Mouse (Mus musculus) heart, adult 2 months (tissue): ENCODE data around the gene Snrpa1. TPM values are rescaled to one million over a fixed set of nuclear protein-coding genes. Genes with fewer than 3 reads are reported as not detected.

Source experiments
- DNase-seq, 2 experiments: peaks; one replicate each; pipeline ENCODE4 v3.0.0; 2021
- H3K27ac ChIP-seq: fragments of 200-600 bp; 2 replicates; pipeline ENCODE4 v1.8.1; 2022
- H3K27me3 ChIP-seq: fragments of 200-500 bp; 2 replicates; pipeline ENCODE4 v1.6.1; 2012; ENCODE audit warnings: mild to moderate bottlenecking, low read length, inconsistent platforms, mixed read lengths; ENCODE audit not compliant: control insufficient read depth, insufficient read depth
- H3K36me3 ChIP-seq: fragments of 200-500 bp; 2 replicates; pipeline ENCODE4 v1.6.1; 2012; ENCODE audit warnings: low read length, inconsistent platforms; ENCODE audit not compliant: control insufficient read depth, insufficient read depth
- H3K4me1 ChIP-seq: fragments of 200-500 bp; 2 replicates; pipeline ENCODE4 v1.6.1; 2011; ENCODE audit warnings: low read length; ENCODE audit not compliant: control insufficient read depth, insufficient read depth
- H3K4me3 ChIP-seq: fragments of 200-600 bp; 2 replicates; pipeline ENCODE4 v1.8.1; 2022
- H3K79me2 ChIP-seq: fragments of 200-500 bp; replicated peaks from 2 replicates; pipeline ENCODE4 v1.6.1; 2012; ENCODE audit warnings: mild to moderate bottlenecking, inconsistent platforms, low read length, moderate library complexity, mixed read lengths; ENCODE audit not compliant: control insufficient read depth, insufficient read depth
- H3K9ac ChIP-seq: fragments of 200-500 bp; 2 replicates; pipeline ENCODE4 v1.6.1; 2012; ENCODE audit warnings: low read depth, mild to moderate bottlenecking, control low read depth, inconsistent platforms, low read length, mixed read lengths
- CTCF ChIP-seq: fragments of 200-600 bp; IDR thresholded peaks from 2 replicates; pipeline ENCODE4 v1.8.1; 2022; ENCODE audit warnings: antibody characterized with exemption, mild to moderate bottlenecking, moderate library complexity
- EP300 ChIP-seq: fragments of 200-500 bp; IDR thresholded peaks from 2 replicates; pipeline ENCODE4 v1.6.1; 2011; ENCODE audit warnings: low read depth, low read length, control low read depth; ENCODE audit not compliant: insufficient read depth
- POLR2A ChIP-seq: fragments of 200-500 bp; IDR thresholded peaks from 2 replicates; pipeline ENCODE4 v1.6.1; 2011; ENCODE audit warnings: mild to moderate bottlenecking, low read depth, low read length, control low read depth; ENCODE audit not compliant: insufficient read depth
- WGBS: fragments of 180-500 bp; shearing (Covaris S2); methylation state at CpG from one replicate; pipeline ENCODE4 v1.1.7; 2018; 5-methylcytosine and 5-hydroxymethylcytosine counted together
- intact Hi-C: fragments of 180-260 bp; cut with DNase I; formaldehyde crosslinking; loops from one replicate; pipeline ENCODE4 v1.15.1; 2025
- polyA plus RNA-seq: library from polyadenylated mRNA; depleted of rRNA; stranded (reverse); fragments of >200 nt; gene quantifications from 2 replicates; pipeline ENCODE4 v1.2.3, GENCODE M21; 2012
- total RNA-seq, 2 experiments: library from RNA; stranded (reverse); gene quantifications; 2 replicates each; pipeline ENCODE4 v1.2.3; 2021

Snrpa1 gene
- total and polyA plus RNA-seq, 3 experiments: 9.3 to 22.3 (median 21.7) TPM

- intact Hi-C loops: no loop called here
- no peaks in the 10 kb centered on the region for H3K4me1 ChIP-seq
- no peak for DNase-seq
Measured at GRCm38 (mm10) chr7:66038730-66039129, 20.1 kb upstream of the Snrpa1 start.

GRCm38 (mm10) chr7:66040026-66040814 is 18.6 kb upstream of the Snrpa1 start:
- intact Hi-C loops: no loop called here
- WGBS: 76% methylated on average over 18 of the region's 18 CpGs

More at GRCm38 (mm10) chr7:66038730-66039129, 20.1 kb upstream of the Snrpa1 start:
- Histone ChIP-seq H3K27ac (no peak overlapping the region), H3K27me3 (no peaks in the 10 kb centered on the region), H3K36me3 (no peaks in the 10 kb centered on the region), H3K4me3 (no peak overlapping the region), H3K9ac (no peak overlapping the region), H3K79me2 (no peaks in the 10 kb centered on the region)
- 71% methylated on average over 11 of the region's 11 CpGs for WGBS
- TF ChIP-seq POLR2A (no peak), CTCF (no peak), EP300 (no peak)

DNA sequence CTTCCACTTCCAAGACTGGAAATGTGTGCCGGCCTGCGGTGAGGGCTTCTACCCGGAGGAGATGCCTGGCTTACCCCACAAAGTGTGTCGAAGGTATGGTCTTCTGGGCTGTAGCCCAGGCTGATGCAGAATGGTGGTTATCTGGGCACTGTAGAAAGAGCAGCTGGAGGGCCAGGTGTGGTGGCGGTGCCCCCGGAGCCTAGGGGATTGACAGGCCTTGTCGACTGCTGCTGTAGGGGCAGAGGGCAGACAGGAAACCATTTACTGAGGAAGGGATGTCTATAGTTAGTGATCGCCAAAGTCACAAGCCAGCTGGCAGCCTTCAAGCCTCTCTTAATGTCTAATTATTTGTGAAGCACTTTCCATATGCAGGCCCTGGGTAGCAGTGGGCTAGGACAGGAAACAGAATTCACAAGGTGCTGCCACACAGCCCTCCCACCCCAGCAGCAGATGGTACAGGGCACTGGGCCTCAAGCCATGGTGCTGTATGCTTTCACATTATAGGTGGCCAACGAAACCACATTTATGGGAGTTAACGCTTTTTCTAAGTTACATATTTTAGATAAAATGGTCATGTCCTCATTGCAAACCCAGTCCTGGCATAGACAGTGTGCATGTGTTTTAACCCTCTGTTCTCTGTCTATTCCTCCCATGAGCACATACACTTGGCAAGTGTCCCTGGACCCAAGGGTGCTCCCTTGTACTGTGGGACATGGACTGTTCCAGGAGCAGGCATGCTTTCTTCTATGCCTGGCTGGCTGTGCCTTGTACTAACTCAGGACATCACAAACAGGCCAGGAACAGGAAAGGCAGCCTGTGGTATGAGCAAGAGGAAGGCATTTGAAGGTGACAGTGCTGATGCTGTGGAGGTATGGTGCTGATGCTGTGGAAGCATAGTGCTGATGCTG is 15.0 kb upstream of the Snrpa1 start, which contains the start of gene Gm45213:
Gm45213 (plus strand) TSS at position 51 of the 908 bp plus-strand sequence.
- H3K27me3 ChIP-seq: no peaks in the 10 kb centered on the region
- H3K27ac ChIP-seq: no peak within 1 kb of the TSS
- TF ChIP-seq POLR2A: no peak
- TF ChIP-seq CTCF: no peak
- TF ChIP-seq EP300: no peak
- H3K4me1 ChIP-seq: no peaks in the 10 kb centered on the region
- H3K4me3 ChIP-seq: no peak within 1 kb of the TSS
- H3K79me2 ChIP-seq: no peaks in the 10 kb centered on the region
- no peak for DNase-seq
- intact Hi-C loops: no loop called here
- H3K9ac ChIP-seq: no peak within 1 kb of the TSS
- WGBS: 70% methylated on average over 10 of the region's 10 CpGs
- H3K36me3 ChIP-seq: no peaks in the 10 kb centered on the region

More at GRCm38 (mm10) chr7:66040026-66040814, 18.6 kb upstream of the Snrpa1 start:
- no peak overlapping the region for H3K4me3 ChIP-seq
- H3K79me2 ChIP-seq: no peaks in the 10 kb centered on the region
- H3K4me1 ChIP-seq: no peaks in the 10 kb centered on the region
- DNase-seq: no peak
- H3K27ac ChIP-seq: no peak overlapping the region
- H3K36me3 ChIP-seq: no peaks in the 10 kb centered on the region
- no peak for TF ChIP-seq EP300
- no peak for TF ChIP-seq POLR2A
- TF ChIP-seq CTCF: no peak
- H3K27me3 ChIP-seq: no peaks in the 10 kb centered on the region
- H3K9ac ChIP-seq: no peak overlapping the region

DNA sequence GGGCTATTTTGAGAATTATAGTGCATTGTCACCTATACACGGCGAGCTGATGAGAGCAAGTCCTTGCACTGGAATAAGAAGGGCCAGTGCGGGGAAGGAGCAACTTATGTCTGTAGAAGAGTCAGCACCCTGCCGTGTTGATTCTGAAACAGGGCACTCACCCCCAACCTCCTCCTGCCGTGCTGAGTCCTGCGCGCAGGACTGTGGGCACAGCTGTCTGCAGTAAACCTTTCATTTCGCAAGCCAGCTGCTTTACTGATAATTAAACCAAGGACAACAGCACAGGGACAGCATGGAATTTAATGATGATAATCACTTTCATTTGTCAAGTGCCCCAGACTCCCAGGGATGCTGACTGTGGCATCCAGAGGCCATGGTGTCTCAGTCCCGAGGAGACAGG is 14.2 kb upstream of the Snrpa1 start:
- H3K79me2 ChIP-seq: no peaks in the 10 kb centered on the region
- DNase-seq: no peak
- WGBS: 60% methylated on average over 9 of the region's 9 CpGs
- H3K27ac ChIP-seq: no peak overlapping the region
- no peaks in the 10 kb centered on the region for H3K27me3 ChIP-seq
- H3K36me3 ChIP-seq: no peaks in the 10 kb centered on the region
- no peak overlapping the region for H3K9ac ChIP-seq
- H3K4me1 ChIP-seq: no peaks in the 10 kb centered on the region
- TF ChIP-seq EP300 (no peak), CTCF (no peak), POLR2A (no peak)
- intact Hi-C loops: no loop called here
- H3K4me3 ChIP-seq: no peak overlapping the region

GRCm38 (mm10) chr7:66046921-66047918 is 11.6 kb upstream of the Snrpa1 start:
- WGBS: 69% methylated on average over 17 of the region's 17 CpGs
- no peak overlapping the region for H3K9ac ChIP-seq
- H3K4me3 ChIP-seq: no peak overlapping the region
- intact Hi-C loops: no loop called here
- no peaks in the 10 kb centered on the region for H3K79me2 ChIP-seq
- TF ChIP-seq CTCF (no peak), POLR2A (no peak), EP300 (no peak)
- H3K36me3 ChIP-seq: no peaks in the 10 kb centered on the region
- H3K27me3 ChIP-seq: no peaks in the 10 kb centered on the region
- H3K4me1 ChIP-seq: no peaks in the 10 kb centered on the region
- DNase-seq: no peak
- H3K27ac ChIP-seq: no peak overlapping the region
